Mouse (Mus musculus): ENCODE data around the gene Tmem232. TPM values are rescaled to one million over a fixed set of nuclear protein-coding genes. Genes with fewer than 3 reads are reported as not detected.

Gene Tmem232
- polyA plus RNA-seq (2012; rRNA removed), result 0.20 and 0.23 TPM in 2 replicates

DNA sequence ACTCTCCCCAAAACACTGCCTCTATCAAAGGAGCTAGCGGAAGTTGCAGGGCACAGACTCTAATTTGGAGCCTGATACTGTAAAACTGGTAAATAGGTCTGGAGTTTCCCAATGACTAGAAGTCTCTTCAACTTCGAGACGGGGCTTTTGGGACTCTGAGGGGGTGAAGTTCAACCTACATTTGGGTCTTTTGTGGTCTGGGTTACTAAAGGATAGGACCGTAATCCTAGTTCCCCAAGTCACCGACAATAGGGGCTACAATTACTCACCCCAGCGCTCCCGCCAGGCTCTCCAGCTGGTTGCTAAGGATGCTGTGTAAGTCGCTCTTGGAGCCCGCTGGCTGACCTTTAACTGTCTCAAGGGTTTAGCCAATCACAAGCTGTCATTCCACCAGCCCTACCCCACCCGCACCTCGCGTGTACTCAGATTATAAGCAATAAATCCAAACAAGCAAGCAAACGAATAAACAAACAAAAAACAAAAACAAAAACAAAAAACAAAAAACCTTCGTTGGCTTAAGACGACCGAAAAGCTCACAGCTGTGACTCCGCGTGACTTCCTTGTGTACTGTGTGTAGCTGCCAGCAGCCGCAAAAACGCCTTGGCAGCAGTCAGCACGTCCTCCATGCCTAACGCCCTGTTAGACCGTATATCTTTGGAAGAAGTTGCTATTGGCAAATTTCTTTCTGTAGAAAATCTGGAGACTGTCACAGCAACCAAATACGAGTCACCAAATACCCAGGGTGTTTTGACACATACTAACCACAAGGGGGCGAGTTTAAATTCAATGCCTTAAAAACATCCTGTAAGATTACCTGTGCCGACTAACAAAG, at the start of gene Tmem232:
Gene Tmem232, minus strand, starts transcription at position 342 of the 832 bp plus-strand sequence.

Other genes with a start within 250 kb of the Tmem232 start
- 67.2 and 76.5 TPM in 2 replicates for gene Vapa, start 72.8 kb upstream of the Tmem232 start, polyA plus RNA-seq (2012; rRNA removed)
- 0.04 and 0.18 TPM in 2 replicates for gene Txndc2, start 101.4 kb upstream of the Tmem232 start, polyA plus RNA-seq (2012; rRNA removed)
- 44.1 and 45.6 TPM in 2 replicates for gene Rab31, start 232.0 kb upstream of the Tmem232 start, polyA plus RNA-seq (2012; rRNA removed)
- gene Ppp4r1, start 241.8 kb upstream of the Tmem232 start, polyA plus RNA-seq (2012; rRNA removed), result 92.1 and 97.4 TPM in 2 replicates